Mouse (Mus musculus): ENCODE results near the gene Scfd1. TPM values are rescaled to one million over a fixed set of nuclear protein-coding genes. Genes with fewer than 3 reads are reported as not detected.

Gene Scfd1
- polyA plus RNA-seq (2015; fragmentation: Nextera tagmentation; extraction: Ambion mirVana), result 105 and 127 TPM in 2 replicates

GRCm38 (mm10) chr12:51377003-51377887 is at the start of gene Scfd1:
TSS of gene Scfd1 (plus strand) at chr12:51377510.

DNA sequence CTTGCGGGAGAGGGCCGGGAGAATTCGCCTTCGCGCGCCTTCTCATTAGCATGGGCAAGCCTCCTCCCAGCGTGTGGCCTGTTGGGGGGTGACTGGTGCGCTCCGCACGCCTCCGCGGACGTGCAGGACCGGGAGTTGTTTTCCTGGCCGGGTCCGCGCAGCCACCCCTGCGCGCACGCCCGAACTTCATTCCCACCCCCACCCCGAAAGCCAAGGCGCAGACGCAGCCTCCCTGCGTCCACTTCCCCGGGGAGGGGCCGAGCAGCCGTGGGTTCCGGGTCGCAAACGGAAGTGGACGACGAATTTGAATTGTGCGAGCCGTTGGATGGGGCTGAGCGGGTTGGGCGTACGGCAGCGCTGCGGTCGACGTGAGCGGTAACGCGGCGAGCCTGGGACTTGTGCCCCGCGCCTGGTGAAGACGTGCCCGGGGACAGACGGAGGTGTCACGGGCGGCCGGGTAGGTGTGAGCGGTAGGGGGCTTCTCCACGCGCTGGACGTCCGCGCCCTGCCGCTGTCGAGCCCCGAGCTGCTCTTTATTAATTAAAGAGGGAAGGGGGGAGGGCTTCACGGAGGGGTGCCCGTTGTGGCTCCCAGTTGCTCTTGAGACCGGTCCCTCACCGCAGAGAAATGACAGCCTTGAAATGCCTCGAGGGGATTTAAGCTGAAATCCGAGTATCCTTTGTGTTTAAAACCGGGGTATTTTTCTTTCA is 29.2 kb upstream of the Scfd1 start, which contains the start of gene G2e3:
G2e3 (plus strand) TSS at position 74 of the 710 bp plus-strand sequence.

Other genes with a start within 250 kb of the Scfd1 start
- gene G2e3, start 29.4 kb upstream of the Scfd1 start, polyA plus RNA-seq (2015; fragmentation: Nextera tagmentation; extraction: Ambion mirVana), result 7.6 and 10.1 TPM in 2 replicates
- 2.3 and 6.4 TPM in 2 replicates for gene Coch, start 215.8 kb downstream of the Scfd1 start, polyA plus RNA-seq (2015; fragmentation: Nextera tagmentation; extraction: Ambion mirVana)